Mouse (Mus musculus) MEL (cell line): ENCODE data around the gene Palld.

Experiments
- BHLHE40 ChIP-seq: IDR thresholded peaks from 2 replicates; pipeline ENCODE4 v1.6.1; 2012; ENCODE audit warnings: low read depth, mild to moderate bottlenecking, inconsistent platforms, low read length, improper control_type of control experiment, borderline replicate concordance
- TAL1 ChIP-seq: IDR thresholded peaks from 2 replicates; pipeline ENCODE4 v1.6.1; 2012; ENCODE audit warnings: mild to moderate bottlenecking, inconsistent platforms, low read length, moderate library complexity, mixed read lengths

- TF ChIP-seq BHLHE40 (no peak), TAL1 (no peak)
Measured at GRCm38 (mm10) chr8:61559450-61559849, 343.0 kb downstream of the Palld start.
